Mouse (Mus musculus): ENCODE measurements around the gene Fen1. TPM values are rescaled to one million over a fixed set of nuclear protein-coding genes. Genes with fewer than 3 reads are reported as not detected.
A peak's percentile ranks its signal among the peaks of the same experiment; 100 is the strongest.
"Not testable (repeated sequence)": the region's sequence is repeated elsewhere in the genome, so short reads cannot be mapped to it uniquely, and the experiment has no call there.

Gene Fen1
- polyA plus RNA-seq, 1 experiment from 2014 or later = 97.4 TPM

- WGBS = 75% methylated on average over 5 of the region's 5 CpGs
- Histone ChIP-seq H3K4me1 (replicated peaks) (0 out of 2 replicates have a peak, but pooled peaks cover 4% of the 10 kb centered on the region), H3K4me3 (replicated peaks) (no peak overlapping the region), H3K27ac (no peak overlapping the region), H3K9me3 (no peaks in the 10 kb centered on the region), H3K4me2 (replicated peaks) (no peak overlapping the region), H3K36me3 (no peaks in the 10 kb centered on the region), H3K27me3 (replicated peaks) (no peaks in the 10 kb centered on the region; the same call in 1 of the 2 replicates), H3K9ac (no peak overlapping the region)
- ATAC-seq = peak; percentile 68
Observed at GRCm38 (mm10) chr19:10173116-10173718, 30.8 kb downstream of the Fen1 start.

- H3K4me3 ChIP-seq (replicated peaks) = no peak overlapping the region
- ATAC-seq = no peak
Observed at GRCm38 (mm10) chr19:10171846-10172245, 32.1 kb downstream of the Fen1 start.

GRCm38 (mm10) chr19:10171359-10171758, 32.6 kb downstream of the Fen1 start:
- 76% methylated on average over 7 of the region's 7 CpGs for WGBS

More at GRCm38 (mm10) chr19:10171846-10172245, 32.1 kb downstream of the Fen1 start:
- Histone ChIP-seq H3K27ac (no peak overlapping the region), H3K4me2 (replicated peaks) (no peak overlapping the region), H3K27me3 (replicated peaks) (no peaks in the 10 kb centered on the region; the same call in 1 of the 2 replicates), H3K9me3 (no peaks in the 10 kb centered on the region), H3K4me1 (replicated peaks) (0 out of 2 replicates have a peak, but pooled peaks cover 4% of the 10 kb centered on the region), H3K36me3 (no peaks in the 10 kb centered on the region), H3K9ac (no peak overlapping the region)

GRCm38 (mm10) chr19:10170466-10170865, 33.5 kb downstream of the Fen1 start:
- H3K9ac ChIP-seq = no peak overlapping the region
- H3K4me1 ChIP-seq (replicated peaks) = 0 out of 2 replicates have a peak, but pooled peaks cover 4% of the 10 kb centered on the region
- no peak for ATAC-seq
- no peaks in the 10 kb centered on the region for H3K9me3 ChIP-seq
- H3K27ac ChIP-seq = no peak overlapping the region
- WGBS = 40% methylated on average over 1 of the region's 1 CpGs
- H3K36me3 ChIP-seq = no peaks in the 10 kb centered on the region
- H3K4me2 ChIP-seq (replicated peaks) = no peak overlapping the region
- H3K4me3 ChIP-seq (replicated peaks) = no peak overlapping the region
- no peaks in the 10 kb centered on the region for H3K27me3 ChIP-seq (replicated peaks)

More at GRCm38 (mm10) chr19:10171359-10171758, 32.6 kb downstream of the Fen1 start:
- Histone ChIP-seq H3K9ac (no peak overlapping the region), H3K4me2 (replicated peaks) (no peak overlapping the region), H3K4me3 (replicated peaks) (no peak overlapping the region), H3K27me3 (replicated peaks) (no peaks in the 10 kb centered on the region; the same call in 1 of the 2 replicates), H3K27ac (no peak overlapping the region), H3K9me3 (no peaks in the 10 kb centered on the region), H3K4me1 (replicated peaks) (0 out of 2 replicates have a peak, but pooled peaks cover 4% of the 10 kb centered on the region), H3K36me3 (no peaks in the 10 kb centered on the region)
- no peak for ATAC-seq

GRCm38 (mm10) chr19:10169692-10170330, 34.2 kb downstream of the Fen1 start:
- 95% methylated on average over 3 of the region's 3 CpGs for WGBS
- ATAC-seq; H3K27me3 ChIP-seq (replicated peaks); H3K36me3 ChIP-seq; H3K4me1 ChIP-seq (replicated peaks); H3K4me2 ChIP-seq (replicated peaks); H3K4me3 ChIP-seq (replicated peaks); H3K9me3 ChIP-seq; H3K9ac ChIP-seq; H3K27ac ChIP-seq: not testable (repeated sequence)

- no peak overlapping the region for H3K4me2 ChIP-seq (replicated peaks)
- no peak overlapping the region for H3K9ac ChIP-seq
- no peak overlapping the region for H3K27ac ChIP-seq
- no peaks in the 10 kb centered on the region for H3K9me3 ChIP-seq
- H3K4me3 ChIP-seq (replicated peaks) = no peak overlapping the region
- H3K4me1 ChIP-seq (replicated peaks) = 0 out of 2 replicates have a peak, but pooled peaks cover 4% of the 10 kb centered on the region
- no peak for ATAC-seq
- no peaks in the 10 kb centered on the region for H3K27me3 ChIP-seq (replicated peaks)
- no peaks in the 10 kb centered on the region for H3K36me3 ChIP-seq
Observed at GRCm38 (mm10) chr19:10169179-10169578, 34.8 kb downstream of the Fen1 start.

GRCm38 (mm10) chr19:10168441-10168840, 35.5 kb downstream of the Fen1 start:
- Histone ChIP-seq H3K9me3 (no peaks in the 10 kb centered on the region), H3K4me3 (replicated peaks) (no peak overlapping the region), H3K4me2 (replicated peaks) (no peak overlapping the region), H3K9ac (no peak overlapping the region), H3K4me1 (replicated peaks) (0 out of 2 replicates have a peak, but pooled peaks cover 4% of the 10 kb centered on the region), H3K27ac (no peak overlapping the region), H3K36me3 (no peaks in the 10 kb centered on the region), H3K27me3 (replicated peaks) (no peaks in the 10 kb centered on the region)
- no peak for ATAC-seq
- WGBS = 74% methylated on average over 3 of the region's 3 CpGs

- ATAC-seq = no peak
- no peaks in the 10 kb centered on the region for H3K9me3 ChIP-seq
- no peak overlapping the region for H3K4me2 ChIP-seq (replicated peaks)
- no peaks in the 10 kb centered on the region for H3K27me3 ChIP-seq (replicated peaks)
- H3K36me3 ChIP-seq = no peaks in the 10 kb centered on the region
- WGBS = 90% methylated on average over 1 of the region's 1 CpGs
- 0 out of 2 replicates have a peak, but pooled peaks cover 2% of the 10 kb centered on the region for H3K4me1 ChIP-seq (replicated peaks)
- H3K4me3 ChIP-seq (replicated peaks) = no peak overlapping the region
- H3K9ac ChIP-seq = no peak overlapping the region
- no peak overlapping the region for H3K27ac ChIP-seq
Observed at GRCm38 (mm10) chr19:10167951-10168350, 36.0 kb downstream of the Fen1 start.

GRCm38 (mm10) chr19:10167112-10167511, 36.9 kb downstream of the Fen1 start:
- 67% methylated on average over 4 of the region's 4 CpGs for WGBS
- no peaks in the 10 kb centered on the region for H3K4me1 ChIP-seq (replicated peaks)
- no peaks in the 10 kb centered on the region for H3K36me3 ChIP-seq
- no peak overlapping the region for H3K4me2 ChIP-seq (replicated peaks)
- no peak overlapping the region for H3K9ac ChIP-seq
- H3K9me3 ChIP-seq = no peaks in the 10 kb centered on the region
- no peak for ATAC-seq
- no peak overlapping the region for H3K4me3 ChIP-seq (replicated peaks)
- H3K27me3 ChIP-seq (replicated peaks) = no peaks in the 10 kb centered on the region
- no peak overlapping the region for H3K27ac ChIP-seq

- not testable (repeated sequence) for H3K9ac ChIP-seq; H3K4me2 ChIP-seq (replicated peaks)
- 85% methylated on average over 4 of the region's 4 CpGs for WGBS
Observed at GRCm38 (mm10) chr19:10165928-10166327, 38.0 kb downstream of the Fen1 start.

GRCm38 (mm10) chr19:10163896-10164295, 40.1 kb downstream of the Fen1 start:
- Histone ChIP-seq H3K27me3 (replicated peaks) (no peaks in the 10 kb centered on the region), H3K4me3 (replicated peaks) (no peak overlapping the region), H3K27ac (no peak overlapping the region), H3K4me2 (replicated peaks) (no peak overlapping the region), H3K9ac (no peak overlapping the region), H3K36me3 (no peaks in the 10 kb centered on the region), H3K9me3 (no peaks in the 10 kb centered on the region), H3K4me1 (replicated peaks) (no peaks in the 10 kb centered on the region)
- WGBS = 81% methylated on average over 3 of the region's 3 CpGs
- ATAC-seq = no peak

More at GRCm38 (mm10) chr19:10165928-10166327, 38.0 kb downstream of the Fen1 start:
- not testable (repeated sequence) for ATAC-seq; H3K36me3 ChIP-seq; H3K4me1 ChIP-seq (replicated peaks); H3K4me3 ChIP-seq (replicated peaks); H3K27ac ChIP-seq; H3K9me3 ChIP-seq; H3K27me3 ChIP-seq (replicated peaks)

- Histone ChIP-seq H3K4me3 (replicated peaks) (no peak overlapping the region), H3K4me2 (replicated peaks) (no peak overlapping the region), H3K4me1 (replicated peaks) (no peaks in the 10 kb centered on the region), H3K27ac (no peak overlapping the region), H3K27me3 (replicated peaks) (no peaks in the 10 kb centered on the region), H3K9me3 (no peaks in the 10 kb centered on the region), H3K36me3 (no peaks in the 10 kb centered on the region), H3K9ac (no peak overlapping the region)
- whole genome bisulfite sequencing = 61% methylated on average over 2 of the region's 2 CpGs
- ATAC-seq = no peak
Observed at GRCm38 (mm10) chr19:10157725-10158124, 46.2 kb downstream of the Fen1 start.

- Histone ChIP-seq H3K4me2 (replicated peaks) (no peak overlapping the region), H3K9ac (no peak overlapping the region), H3K27ac (no peak overlapping the region), H3K27me3 (replicated peaks) (no peaks in the 10 kb centered on the region), H3K9me3 (no peaks in the 10 kb centered on the region), H3K4me1 (replicated peaks) (no peaks in the 10 kb centered on the region), H3K36me3 (no peaks in the 10 kb centered on the region), H3K4me3 (replicated peaks) (no peak overlapping the region)
- ATAC-seq = no peak
- 66% methylated on average over 3 of the region's 3 CpGs for WGBS
Observed at GRCm38 (mm10) chr19:10149189-10149588, 54.8 kb downstream of the Fen1 start.

Data from intestine, embryonic 15.5 days (tissue).